Mouse (Mus musculus): ENCODE measurements at regions not wholly inside any gene's neighbourhood (a gene's known extent, or its start where the extent isn't known, plus 50 kb on each side); places are given as distances from the start of the nearest gene placed in this dataset.

DNA sequence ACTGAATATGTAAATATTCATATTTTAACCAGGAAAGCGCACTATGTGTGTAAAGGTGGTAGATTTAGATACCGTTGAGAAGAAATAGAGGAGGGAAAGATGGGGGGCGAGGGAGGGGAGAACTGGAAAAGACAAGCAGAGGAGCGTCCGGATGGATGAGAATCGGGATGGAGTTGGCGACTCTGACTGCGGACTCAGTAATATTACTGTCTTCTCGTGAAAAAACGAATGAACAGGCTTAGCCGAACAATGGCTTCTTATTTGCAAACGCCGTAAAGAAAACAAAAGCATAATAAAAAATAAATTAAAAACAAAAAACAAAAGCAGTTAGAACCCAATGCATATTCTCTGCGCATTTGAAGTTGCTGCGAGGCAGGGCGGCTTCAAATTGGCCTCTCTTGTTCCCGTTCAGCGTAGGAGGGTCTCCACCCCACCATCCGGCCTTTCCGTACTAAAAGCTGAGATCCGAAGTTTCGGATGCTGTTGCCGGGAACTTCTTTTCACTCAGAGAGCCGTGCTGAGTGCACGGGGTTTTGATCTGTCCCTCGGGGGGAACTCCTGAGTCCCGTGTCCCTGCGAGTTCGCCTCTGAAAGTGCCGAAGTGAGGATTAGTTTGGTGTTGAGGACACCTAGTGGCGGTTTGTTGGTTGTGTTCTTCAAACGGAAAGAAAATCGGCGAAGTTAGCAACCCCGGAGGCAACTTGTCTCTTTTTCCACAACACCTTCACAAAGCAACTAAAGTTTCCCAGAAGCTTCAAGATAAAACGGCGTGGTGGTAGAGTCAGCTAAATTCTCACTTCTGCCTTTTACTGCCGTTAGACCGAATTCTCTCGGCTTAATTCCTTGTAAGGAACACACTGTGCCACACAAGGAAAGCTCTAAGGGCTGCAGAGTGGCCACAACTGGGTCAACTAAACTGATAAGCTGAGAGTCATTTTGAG, 154.7 kb upstream of the Dmrta1 start:
- TF ChIP-seq POLR2A (IDR thresholded peaks at IDR 0.05; ENCODE audit: borderline replicate concordance, low read depth, low read length) (no peak), CTCF (IDR thresholded peaks at IDR 0.05; ENCODE audit: low read depth, low read length) (peak; percentile 80)
- Histone ChIP-seq H3K4me1 (ENCODE audit: control insufficient read depth, insufficient read depth, low read length) (peaks cover 19% of the 10 kb centered on the region), H3K4me3 (ENCODE audit: insufficient read depth, low read length) (peak overlapping the region; percentile 71), H3K27ac (ENCODE audit: insufficient read depth, low read depth, low read length) (no peak overlapping the region)

GRCm38 (mm10) chr4:89523423-89524259, 155.6 kb upstream of the Dmrta1 start:
- H3K4me1 ChIP-seq (ENCODE audit: control insufficient read depth, insufficient read depth, low read length): peaks cover 18% of the 10 kb centered on the region
- no peak overlapping the region for H3K27ac ChIP-seq (ENCODE audit: insufficient read depth, low read depth, low read length)
- H3K4me3 ChIP-seq (ENCODE audit: insufficient read depth, low read length): no peak overlapping the region
- TF ChIP-seq POLR2A (IDR thresholded peaks at IDR 0.05; ENCODE audit: borderline replicate concordance, low read depth, low read length) (no peak), CTCF (IDR thresholded peaks at IDR 0.05; ENCODE audit: low read depth, low read length) (no peak)

- no peak overlapping the region for H3K4me3 ChIP-seq (ENCODE audit: insufficient read depth, low read length)
- H3K27ac ChIP-seq (ENCODE audit: insufficient read depth, low read depth, low read length): no peak overlapping the region
- peaks cover 29% of the 10 kb centered on the region for H3K4me1 ChIP-seq (ENCODE audit: control insufficient read depth, insufficient read depth, low read length)
- TF ChIP-seq POLR2A (IDR thresholded peaks at IDR 0.05; ENCODE audit: borderline replicate concordance, low read depth, low read length) (no peak), CTCF (IDR thresholded peaks at IDR 0.05; ENCODE audit: low read depth, low read length) (no peak)
These were observed 161.2 kb upstream of the Dmrta1 start for GRCm38 (mm10) chr4:89518027-89518426.

- H3K4me3 ChIP-seq (ENCODE audit: insufficient read depth, low read length): no peak overlapping the region
- TF ChIP-seq POLR2A (IDR thresholded peaks at IDR 0.05; ENCODE audit: borderline replicate concordance, low read depth, low read length) (no peak), CTCF (IDR thresholded peaks at IDR 0.05; ENCODE audit: low read depth, low read length) (no peak)
- peak overlapping the region; percentile 30 for H3K27ac ChIP-seq (ENCODE audit: insufficient read depth, low read depth, low read length)
These were observed 163.3 kb upstream of the Dmrta1 start for GRCm38 (mm10) chr4:89515823-89516411.

GRCm38 (mm10) chr4:89514981-89515380, 164.3 kb upstream of the Dmrta1 start:
- TF ChIP-seq POLR2A (IDR thresholded peaks at IDR 0.05; ENCODE audit: borderline replicate concordance, low read depth, low read length): no peak
- no peak for TF ChIP-seq CTCF (IDR thresholded peaks at IDR 0.05; ENCODE audit: low read depth, low read length)
- Histone ChIP-seq H3K4me1 (ENCODE audit: control insufficient read depth, insufficient read depth, low read length) (peaks cover 29% of the 10 kb centered on the region), H3K4me3 (ENCODE audit: insufficient read depth, low read length) (no peak overlapping the region)

More at GRCm38 (mm10) chr4:89515823-89516411, 163.3 kb upstream of the Dmrta1 start:
- H3K4me1 ChIP-seq (ENCODE audit: control insufficient read depth, insufficient read depth, low read length): peaks cover 29% of the 10 kb centered on the region

GRCm38 (mm10) chr4:89510593-89510992, 168.6 kb upstream of the Dmrta1 start:
- Histone ChIP-seq H3K27ac (ENCODE audit: insufficient read depth, low read depth, low read length) (no peak overlapping the region), H3K4me1 (ENCODE audit: control insufficient read depth, insufficient read depth, low read length) (peaks cover 23% of the 10 kb centered on the region), H3K4me3 (ENCODE audit: insufficient read depth, low read length) (no peak overlapping the region)
- TF ChIP-seq POLR2A (IDR thresholded peaks at IDR 0.05; ENCODE audit: borderline replicate concordance, low read depth, low read length) (no peak), CTCF (IDR thresholded peaks at IDR 0.05; ENCODE audit: low read depth, low read length) (no peak)

More at GRCm38 (mm10) chr4:89514981-89515380, 164.3 kb upstream of the Dmrta1 start:
- peak overlapping the region; percentile 69 for H3K27ac ChIP-seq (ENCODE audit: insufficient read depth, low read depth, low read length)

DNA sequence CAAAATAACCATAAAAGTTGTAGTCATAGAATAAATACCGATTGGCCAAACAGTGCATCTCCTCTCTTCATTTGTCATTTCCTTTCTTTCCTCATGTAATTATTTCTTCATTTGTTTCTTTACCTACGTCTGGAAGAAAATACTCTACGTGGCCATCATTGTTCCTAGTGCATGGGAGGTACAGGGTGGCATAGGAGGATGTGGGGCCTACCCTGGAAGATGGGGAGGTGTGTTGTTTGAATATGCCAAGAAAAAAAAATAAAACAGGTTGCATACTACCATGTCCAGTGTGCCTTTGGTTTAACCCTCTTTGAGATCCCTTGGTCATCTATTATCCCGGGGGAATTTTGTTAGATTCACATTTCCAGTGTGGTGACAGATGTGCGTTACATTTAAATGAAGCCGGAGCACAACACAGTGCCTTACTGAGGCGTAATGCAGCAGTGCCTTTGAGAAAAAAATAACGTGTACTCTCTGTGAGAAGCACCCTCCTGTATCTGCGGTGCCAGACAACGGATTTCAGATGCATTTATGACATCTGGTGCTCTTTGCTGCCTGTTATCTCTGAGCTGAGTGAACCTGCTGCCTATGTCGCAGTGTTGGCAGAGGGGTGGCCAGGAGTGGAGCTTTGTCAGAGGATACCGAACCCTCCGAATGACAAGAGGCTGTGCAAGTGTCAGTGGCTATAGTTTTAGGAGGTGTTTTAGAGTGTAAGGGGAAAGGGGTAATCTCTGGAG, 169.4 kb upstream of the Dmrta1 start:
- TF ChIP-seq POLR2A (IDR thresholded peaks at IDR 0.05; ENCODE audit: borderline replicate concordance, low read depth, low read length): no peak
- no peak for TF ChIP-seq CTCF (IDR thresholded peaks at IDR 0.05; ENCODE audit: low read depth, low read length)
- peaks cover 19% of the 10 kb centered on the region for H3K4me1 ChIP-seq (ENCODE audit: control insufficient read depth, insufficient read depth, low read length)
- no peak overlapping the region for H3K27ac ChIP-seq (ENCODE audit: insufficient read depth, low read depth, low read length)
- no peak overlapping the region for H3K4me3 ChIP-seq (ENCODE audit: insufficient read depth, low read length)

DNA sequence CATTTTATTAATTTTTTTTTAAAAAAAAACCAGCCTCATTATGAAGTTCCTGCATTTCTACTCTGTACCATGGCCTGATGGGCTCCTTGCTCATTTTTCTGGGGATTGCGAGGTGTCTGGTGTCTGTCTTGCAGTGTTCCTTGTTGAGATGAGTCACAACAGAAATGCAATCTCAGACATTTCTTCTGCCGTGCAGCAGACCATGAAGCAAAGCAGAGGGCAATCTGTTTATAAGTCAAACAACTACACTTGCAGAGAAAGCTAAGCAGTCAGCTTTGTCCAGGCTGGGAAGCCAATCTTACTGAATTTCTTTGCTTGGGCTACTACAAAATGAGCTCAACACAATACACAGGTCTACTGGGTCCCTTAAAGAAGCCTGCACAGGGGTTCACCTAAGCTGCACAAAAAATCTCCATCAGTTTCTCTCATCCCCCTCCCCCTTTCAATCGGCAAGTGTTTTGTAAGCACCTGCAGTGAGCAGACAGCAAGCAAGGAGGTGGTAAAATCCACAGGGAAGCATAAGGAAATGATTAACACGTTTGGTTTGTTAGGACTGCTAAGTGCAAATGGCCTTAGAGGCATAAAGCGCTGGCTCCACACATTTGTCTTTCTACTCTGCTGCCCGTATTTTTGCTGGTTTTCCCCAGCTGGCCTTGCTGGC, 171.0 kb upstream of the Dmrta1 start:
- TF ChIP-seq POLR2A (IDR thresholded peaks at IDR 0.05; ENCODE audit: borderline replicate concordance, low read depth, low read length) (no peak), CTCF (IDR thresholded peaks at IDR 0.05; ENCODE audit: low read depth, low read length) (no peak)
- no peak overlapping the region for H3K4me3 ChIP-seq (ENCODE audit: insufficient read depth, low read length)
- H3K4me1 ChIP-seq (ENCODE audit: control insufficient read depth, insufficient read depth, low read length): peaks cover 9% of the 10 kb centered on the region
- H3K27ac ChIP-seq (ENCODE audit: insufficient read depth, low read depth, low read length): peak overlapping the region; percentile 23
